Mouse (Mus musculus) layer of hippocampus, adult 8-10 months (tissue): ENCODE data around the gene Snrpf. TPM values are rescaled to one million over a fixed set of nuclear protein-coding genes. Genes with fewer than 3 reads are reported as not detected.

Source experiments
- total RNA-seq, 4 experiments: library from RNA; stranded (reverse); gene quantifications; 2 replicates each; pipeline ENCODE4 v1.2.4; 2022

The Snrpf gene
- total RNA-seq, 4 experiments from 2014 or later, result 6.6 to 13.3 (median 10.9) TPM

Other genes with a start within 250 kb of the Snrpf start
- gene Lta4h, start 136.3 kb downstream of the Snrpf start, total RNA-seq, result 10 to 100 TPM; 55.0 to 62.8 (median 60.4) TPM
- gene Hal, start 100.9 kb downstream of the Snrpf start, total RNA-seq, result under 1 TPM; 0.16 to 0.75 (median 0.46) TPM
- gene Amdhd1, start 49.7 kb downstream of the Snrpf start, total RNA-seq, result under 1 TPM; 0.25 to 0.52 (median 0.34) TPM
- under 1 TPM in 1 of 4 experiments, not detected in 3; 0.14 TPM for gene Ccdc38, start 49.1 kb downstream of the Snrpf start, total RNA-seq
- 1 to 10 TPM; 6.3 to 7.9 (median 7.3) TPM for gene Ntn4, start 51.0 kb upstream of the Snrpf start, total RNA-seq
- not detected for gene Usp44, start 241.8 kb upstream of the Snrpf start, total RNA-seq